Mouse (Mus musculus) lung, embryonic 15.5 days (tissue): ENCODE measurements at regions not wholly inside any gene's neighbourhood (a gene's known extent, or its start where the extent isn't known, plus 50 kb on each side); places are given as distances from the start of the nearest gene placed in this dataset.

Source experiments
- ATAC-seq: fragments of 200-750 bp; cut with Nextera tagmentation; 2 replicates; pipeline ENCODE4 v1.8.0; 2017; ENCODE audit warnings: moderate number of reproducible peaks, borderline replicate concordance; ENCODE audit not compliant: low FRiP score, low TSS enrichment; ENCODE audit errors: extremely low read depth
- H3K27ac ChIP-seq: fragments of 300-500 bp; sonication (generic); 2 replicates; pipeline ENCODE4 v1.5.1; 2015; ENCODE audit warnings: moderate library complexity, mild to moderate bottlenecking, inconsistent platforms
- H3K27me3 ChIP-seq: fragments of 300-500 bp; sonication (generic); 2 replicates; pipeline ENCODE4 v1.6.1; 2015; ENCODE audit warnings: inconsistent platforms
- H3K36me3 ChIP-seq: fragments of 300-500 bp; sonication (generic); 2 replicates; pipeline ENCODE4 v1.6.1; 2015; ENCODE audit warnings: inconsistent platforms
- H3K4me1 ChIP-seq: fragments of 300-500 bp; sonication (generic); 2 replicates; pipeline ENCODE4 v1.6.1; 2015; ENCODE audit warnings: inconsistent platforms
- H3K4me2 ChIP-seq: fragments of 300-500 bp; sonication (generic); 2 replicates; pipeline ENCODE4 v1.6.1; 2015; ENCODE audit warnings: inconsistent platforms, mild to moderate bottlenecking, moderate library complexity
- H3K4me3 ChIP-seq: fragments of 300-500 bp; sonication (generic); 2 replicates; pipeline ENCODE4 v1.5.1; 2015; ENCODE audit warnings: mild to moderate bottlenecking, inconsistent platforms
- H3K9ac ChIP-seq: fragments of 300-500 bp; sonication (generic); 2 replicates; pipeline ENCODE4 v1.6.1; 2015; ENCODE audit warnings: inconsistent platforms
- H3K9me3 ChIP-seq: fragments of 300-500 bp; sonication (generic); 2 replicates; pipeline ENCODE4 v1.6.1; 2016; ENCODE audit warnings: inconsistent platforms
- WGBS: fragments of 180-500 bp; shearing (Covaris S2); methylation state at CpG from one replicate; pipeline ENCODE4 v1.1.7; 2015; 5-methylcytosine and 5-hydroxymethylcytosine counted together

DNA sequence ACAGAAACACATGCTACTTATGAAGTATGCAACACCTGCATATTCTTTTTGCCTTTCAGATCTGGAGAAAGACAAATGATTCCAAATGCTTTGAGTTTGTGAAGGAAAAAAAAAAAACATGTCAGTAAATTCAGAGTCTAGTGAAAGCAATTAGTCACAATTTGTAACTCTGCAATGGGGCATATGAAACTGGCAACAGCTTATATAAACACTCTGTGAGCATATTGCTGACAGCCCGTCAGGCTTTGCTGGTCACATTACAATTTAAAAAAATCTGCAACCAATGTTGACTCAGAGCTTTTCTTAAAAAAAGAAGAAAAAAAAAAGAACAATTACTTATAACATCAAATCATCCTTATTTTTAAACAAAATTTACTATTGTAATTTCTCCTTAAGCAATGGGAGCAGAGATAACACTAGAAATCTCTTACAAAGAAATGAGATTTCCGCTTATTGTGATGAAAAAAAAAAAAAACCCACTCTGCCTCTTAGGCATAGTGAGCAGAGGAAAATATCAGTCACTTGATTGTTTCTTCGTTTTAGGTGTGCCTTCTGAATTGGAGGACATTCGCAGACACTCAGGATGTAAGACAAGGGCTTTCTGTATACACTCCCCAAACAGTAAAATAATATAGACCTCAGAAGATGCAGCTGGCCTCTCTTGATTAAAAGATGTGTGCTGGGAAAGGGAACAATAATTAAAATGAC is 115.1 kb upstream of the Asb5 start:
- Histone ChIP-seq H3K4me1 (no peaks in the 10 kb centered on the region), H3K9ac (no peak overlapping the region), H3K27ac (no peak overlapping the region), H3K36me3 (no peaks in the 10 kb centered on the region), H3K4me3 (no peak overlapping the region), H3K27me3 (no peaks in the 10 kb centered on the region), H3K9me3 (no peaks in the 10 kb centered on the region), H3K4me2 (no peak overlapping the region)
- ATAC-seq: no peak
- 49% methylated on average over 4 of the region's 4 CpGs for WGBS

DNA sequence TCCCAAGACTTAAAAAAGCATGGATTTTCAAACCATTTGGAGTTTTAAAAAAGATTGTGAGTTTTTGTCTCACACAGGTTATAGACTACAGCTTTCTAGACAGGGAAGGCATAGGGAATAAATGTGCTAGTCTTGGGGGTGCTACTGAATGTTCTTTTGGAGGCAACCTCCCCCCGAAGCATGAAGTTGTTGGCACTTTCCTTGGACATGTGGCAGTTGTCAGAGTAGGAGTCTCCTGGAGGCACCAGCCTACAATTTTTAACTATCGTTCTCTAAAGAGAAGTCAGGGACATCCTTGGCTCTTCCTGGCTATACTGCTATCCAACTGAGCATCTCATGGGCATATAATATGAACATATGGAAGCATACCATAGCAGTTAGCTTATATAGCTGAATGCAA is 112.7 kb upstream of the Asb5 start:
- 82% methylated on average over 2 of the region's 2 CpGs for WGBS

DNA sequence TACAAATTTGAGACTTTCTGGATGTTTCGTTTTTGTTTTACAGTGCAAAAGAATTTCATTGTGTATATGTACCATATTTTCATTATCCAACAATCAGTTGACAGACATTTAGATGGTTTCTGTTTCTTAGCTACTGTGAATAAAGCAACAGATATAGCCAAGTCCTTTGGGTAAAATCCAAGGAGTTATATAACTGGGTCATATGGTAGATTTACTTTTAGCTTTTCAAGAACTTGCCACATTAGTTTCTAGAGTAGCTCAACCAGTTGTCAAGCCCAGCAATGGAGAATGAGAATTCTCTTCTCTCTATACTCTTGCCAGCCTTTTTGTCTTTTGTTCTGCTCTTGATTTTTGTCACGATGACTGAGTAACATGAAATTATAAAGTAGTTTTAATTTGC is 111.3 kb upstream of the Asb5 start:
- H3K4me1 ChIP-seq: no peaks in the 10 kb centered on the region
- no peaks in the 10 kb centered on the region for H3K27me3 ChIP-seq
- no peak overlapping the region for H3K27ac ChIP-seq
- WGBS: 81% methylated on average over 2 of the region's 2 CpGs
- ATAC-seq: no peak
- H3K4me2 ChIP-seq: no peak overlapping the region
- no peak overlapping the region for H3K9ac ChIP-seq
- no peaks in the 10 kb centered on the region for H3K36me3 ChIP-seq
- no peak overlapping the region for H3K4me3 ChIP-seq
- no peaks in the 10 kb centered on the region for H3K9me3 ChIP-seq

More for the DNA sequence above, 112.7 kb upstream of the Asb5 start:
- Histone ChIP-seq H3K4me2 (no peak overlapping the region), H3K36me3 (no peaks in the 10 kb centered on the region), H3K9me3 (no peaks in the 10 kb centered on the region), H3K27me3 (no peaks in the 10 kb centered on the region), H3K4me1 (no peaks in the 10 kb centered on the region), H3K27ac (no peak overlapping the region), H3K9ac (no peak overlapping the region), H3K4me3 (no peak overlapping the region)
- ATAC-seq: no peak

DNA sequence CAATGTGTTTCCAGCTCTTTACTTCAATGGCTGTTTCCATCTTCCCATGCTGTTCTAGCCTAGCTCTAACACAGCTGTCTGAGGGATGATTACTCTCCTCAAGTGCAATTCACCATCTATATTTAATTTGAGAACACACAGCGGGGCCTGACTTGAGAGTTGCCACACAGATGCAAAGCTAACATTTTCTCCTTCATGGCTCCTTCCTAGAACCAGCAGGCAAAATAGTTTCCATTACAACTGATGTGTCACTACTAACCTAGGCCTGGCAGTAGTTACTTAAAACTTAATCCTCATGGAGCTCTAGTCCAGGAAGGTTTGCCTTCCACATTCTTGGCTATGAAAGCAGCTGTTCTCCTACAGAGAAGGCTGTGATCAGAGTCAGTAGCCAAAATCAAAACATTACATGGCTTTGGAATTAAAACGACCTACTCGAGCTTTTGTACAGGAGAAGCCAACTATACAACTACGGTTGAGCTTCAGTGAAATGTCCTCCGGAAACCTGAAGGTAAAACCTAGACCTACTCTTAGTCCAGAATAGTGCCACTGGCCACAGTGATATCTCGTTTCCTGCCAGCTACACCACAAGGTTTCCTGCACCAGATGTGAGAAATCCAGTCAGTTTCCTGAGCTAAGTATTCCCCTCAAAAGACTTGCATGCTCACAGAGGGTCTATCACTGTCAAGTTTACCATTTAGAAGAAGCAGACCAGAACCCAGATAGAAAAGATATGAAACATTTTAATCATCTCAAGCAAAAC is 108.9 kb upstream of the Asb5 start:
- 70% methylated on average over 6 of the region's 6 CpGs for WGBS
- no peaks in the 10 kb centered on the region for H3K36me3 ChIP-seq
- no peaks in the 10 kb centered on the region for H3K9me3 ChIP-seq
- no peaks in the 10 kb centered on the region for H3K4me1 ChIP-seq
- no peak overlapping the region for H3K27ac ChIP-seq
- no peak overlapping the region for H3K4me3 ChIP-seq
- ATAC-seq: no peak
- no peaks in the 10 kb centered on the region for H3K27me3 ChIP-seq
- no peak overlapping the region for H3K9ac ChIP-seq
- no peak overlapping the region for H3K4me2 ChIP-seq

DNA sequence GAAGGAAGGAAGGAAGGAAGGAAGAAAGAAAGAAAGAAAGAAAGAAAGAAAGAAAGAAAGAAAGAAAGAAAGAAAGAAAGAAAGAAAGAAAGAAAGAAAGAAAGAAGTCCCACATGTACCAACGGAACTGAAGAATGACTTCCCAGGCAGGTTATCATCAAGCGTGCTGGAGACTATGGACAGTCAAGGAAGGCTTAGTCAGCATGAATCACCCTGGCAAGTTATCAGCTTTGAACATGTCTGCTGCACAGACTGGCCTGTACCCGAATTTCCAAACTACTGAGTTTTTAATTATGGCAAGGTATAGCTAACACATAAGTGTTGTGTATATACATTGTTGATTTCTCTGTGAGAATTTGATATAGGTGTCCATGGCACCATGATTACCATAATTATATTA is 104.3 kb upstream of the Asb5 start:
- Histone ChIP-seq H3K36me3 (no peaks in the 10 kb centered on the region), H3K9ac (no peak overlapping the region), H3K4me1 (no peaks in the 10 kb centered on the region), H3K4me3 (no peak overlapping the region), H3K4me2 (no peak overlapping the region), H3K9me3 (no peaks in the 10 kb centered on the region), H3K27me3 (no peaks in the 10 kb centered on the region), H3K27ac (no peak overlapping the region)
- WGBS: 68% methylated on average over 3 of the region's 3 CpGs
- no peak for ATAC-seq

DNA sequence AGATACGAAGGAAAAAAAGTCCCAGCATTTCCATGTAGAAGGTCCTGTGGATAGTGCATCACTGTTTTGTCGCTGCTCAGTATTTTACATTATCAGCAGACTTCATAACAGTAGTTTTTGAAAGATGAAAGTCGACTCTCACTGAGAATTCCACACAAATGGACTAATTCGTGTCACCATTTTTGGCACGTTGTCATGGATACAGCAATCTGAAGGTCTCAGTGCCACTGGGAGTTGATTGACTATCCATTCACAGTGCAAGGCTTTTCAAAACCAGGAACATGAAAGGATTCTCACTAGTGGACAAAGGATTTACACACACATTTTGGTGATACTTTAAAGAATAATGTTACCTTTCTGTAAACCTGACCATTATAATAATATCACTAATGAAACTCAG is 93.7 kb upstream of the Asb5 start:
- no peak overlapping the region for H3K4me3 ChIP-seq
- no peak overlapping the region for H3K9ac ChIP-seq
- no peak for ATAC-seq
- 75% methylated on average over 5 of the region's 5 CpGs for WGBS
- no peak overlapping the region for H3K4me2 ChIP-seq
- H3K4me1 ChIP-seq: no peaks in the 10 kb centered on the region
- H3K36me3 ChIP-seq: no peaks in the 10 kb centered on the region
- H3K27me3 ChIP-seq: no peaks in the 10 kb centered on the region
- H3K27ac ChIP-seq: no peak overlapping the region
- no peaks in the 10 kb centered on the region for H3K9me3 ChIP-seq

DNA sequence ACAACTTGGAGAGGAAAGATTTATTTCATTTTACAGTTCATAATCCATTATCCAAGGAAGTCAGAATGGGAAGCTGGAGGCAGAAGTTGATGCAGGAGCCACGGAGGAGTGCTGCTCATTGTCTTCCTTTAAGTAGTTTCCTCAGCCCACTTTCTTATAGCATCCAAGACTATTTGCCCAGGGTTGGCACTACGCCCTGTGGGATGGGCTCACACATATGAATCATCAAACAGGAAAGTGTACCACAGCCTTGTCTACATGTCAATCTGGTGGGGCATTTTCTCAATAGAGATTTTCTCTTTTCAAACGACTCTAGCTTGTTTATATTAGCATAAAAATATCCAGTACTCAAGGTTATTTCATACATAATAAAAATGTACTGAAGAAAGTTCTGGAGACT is 88.2 kb upstream of the Asb5 start:
- no peaks in the 10 kb centered on the region for H3K27me3 ChIP-seq
- H3K9ac ChIP-seq: no peak overlapping the region
- no peaks in the 10 kb centered on the region for H3K4me1 ChIP-seq
- no peak overlapping the region for H3K4me2 ChIP-seq
- H3K36me3 ChIP-seq: no peaks in the 10 kb centered on the region
- no peaks in the 10 kb centered on the region for H3K9me3 ChIP-seq
- no peak overlapping the region for H3K27ac ChIP-seq
- 48% methylated on average over 3 of the region's 3 CpGs for WGBS
- H3K4me3 ChIP-seq: no peak overlapping the region
- ATAC-seq: no peak

DNA sequence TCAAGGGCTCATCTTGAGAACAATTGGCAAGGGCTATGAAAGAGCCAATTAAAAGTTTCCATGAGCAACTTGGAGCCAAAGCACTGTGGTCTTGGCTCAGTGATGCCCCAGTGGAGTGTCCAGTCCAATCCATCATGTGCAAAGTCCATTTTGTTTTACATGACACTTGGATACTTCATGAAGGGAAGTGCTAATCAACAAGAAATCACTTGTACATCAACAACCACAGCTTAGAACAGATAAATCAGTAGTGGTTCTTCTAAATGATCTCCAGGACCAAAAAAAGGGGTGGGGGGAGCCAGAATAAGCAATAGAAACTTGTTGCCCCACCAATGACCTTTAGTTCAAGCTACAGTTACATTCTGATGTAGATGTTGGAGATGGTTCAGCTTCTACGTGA is 87.0 kb upstream of the Asb5 start:
- no peak overlapping the region for H3K4me2 ChIP-seq
- H3K9me3 ChIP-seq: no peaks in the 10 kb centered on the region
- WGBS: 63% methylated on average over 1 of the region's 1 CpGs
- no peak overlapping the region for H3K4me3 ChIP-seq
- H3K27ac ChIP-seq: no peak overlapping the region
- H3K4me1 ChIP-seq: no peaks in the 10 kb centered on the region
- no peak for ATAC-seq
- H3K9ac ChIP-seq: no peak overlapping the region
- no peaks in the 10 kb centered on the region for H3K27me3 ChIP-seq
- no peaks in the 10 kb centered on the region for H3K36me3 ChIP-seq

DNA sequence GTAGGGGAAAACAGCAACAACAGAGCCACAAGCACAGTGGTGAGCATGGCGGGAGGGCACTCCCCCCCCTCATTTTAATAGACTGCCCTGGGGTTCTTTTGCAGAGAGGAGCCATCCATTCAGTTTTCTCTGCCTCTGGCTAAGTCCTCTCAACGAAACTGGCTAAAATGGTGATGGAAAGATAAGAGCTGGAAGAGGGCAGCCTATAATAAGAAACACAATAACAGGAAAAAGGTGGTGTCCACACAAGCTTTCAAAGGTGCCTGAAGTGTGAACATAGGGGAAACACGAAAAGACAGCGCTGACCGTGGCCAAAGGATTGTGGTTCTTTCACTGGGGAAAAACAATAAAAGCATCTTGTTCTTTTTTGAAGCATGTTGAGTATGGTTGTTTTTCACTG is 83.0 kb upstream of the Asb5 start:
- no peak for ATAC-seq
- no peaks in the 10 kb centered on the region for H3K36me3 ChIP-seq
- 37% methylated on average over 5 of the region's 5 CpGs for WGBS
- H3K9me3 ChIP-seq: no peaks in the 10 kb centered on the region
- no peak overlapping the region for H3K9ac ChIP-seq
- no peak overlapping the region for H3K4me3 ChIP-seq
- H3K4me1 ChIP-seq: no peaks in the 10 kb centered on the region
- no peaks in the 10 kb centered on the region for H3K27me3 ChIP-seq
- no peak overlapping the region for H3K4me2 ChIP-seq
- no peak overlapping the region for H3K27ac ChIP-seq

DNA sequence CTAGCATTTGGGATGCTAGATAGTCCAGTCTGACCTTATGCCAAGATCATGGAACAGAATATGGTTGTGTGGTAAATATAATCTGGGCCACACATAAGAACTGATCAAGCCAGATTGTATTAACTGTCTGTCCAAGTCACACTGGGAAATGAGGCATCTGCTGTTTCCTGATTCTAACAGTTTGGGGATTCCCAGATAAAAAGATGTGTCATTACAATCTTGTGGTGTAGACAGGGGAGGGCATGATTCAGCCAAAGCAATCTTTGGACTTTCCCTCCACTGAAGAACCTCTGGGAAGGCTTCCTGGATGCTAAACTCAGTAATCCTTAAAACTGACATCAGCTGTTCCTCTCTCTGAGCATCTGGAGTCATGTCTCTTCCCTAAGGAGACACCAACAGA is 79.6 kb upstream of the Asb5 start:
- Histone ChIP-seq H3K36me3 (no peaks in the 10 kb centered on the region), H3K4me1 (no peaks in the 10 kb centered on the region), H3K4me2 (no peak overlapping the region), H3K27ac (no peak overlapping the region), H3K4me3 (no peak overlapping the region), H3K27me3 (no peaks in the 10 kb centered on the region), H3K9ac (no peak overlapping the region), H3K9me3 (no peaks in the 10 kb centered on the region)
- no peak for ATAC-seq

DNA sequence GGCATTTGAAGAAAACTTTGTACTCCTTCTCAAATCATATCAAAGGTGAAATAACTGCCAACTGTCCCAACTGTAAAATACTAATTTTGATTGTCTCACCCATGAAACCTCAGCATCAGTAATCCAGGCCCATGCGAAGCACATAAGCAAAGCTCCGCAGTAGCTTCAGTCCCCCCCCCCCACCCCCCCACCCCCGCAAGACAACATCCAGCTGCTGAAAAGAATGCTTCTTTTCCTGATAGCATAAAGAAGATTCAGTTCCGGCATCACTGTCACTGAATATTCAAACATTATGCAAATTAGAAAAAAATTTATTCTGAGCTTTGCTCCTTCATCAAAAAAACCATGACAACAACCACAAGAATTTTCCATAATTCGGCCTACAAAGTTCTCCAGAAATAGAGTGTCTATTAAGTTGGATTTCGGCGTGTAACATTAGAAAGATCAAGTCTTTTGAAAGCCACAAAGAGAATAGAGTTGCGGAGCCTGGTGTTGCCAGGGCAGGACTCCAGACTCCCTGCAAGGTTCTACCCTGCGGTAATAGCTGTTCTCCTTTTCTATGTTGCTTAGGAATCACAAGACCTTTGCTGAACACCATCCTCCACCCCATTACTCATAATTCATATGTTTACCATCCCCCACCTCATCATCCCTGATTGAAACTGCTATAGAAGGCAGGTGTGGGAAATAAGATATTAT is 77.9 kb upstream of the Asb5 start:
- Histone ChIP-seq H3K36me3 (no peaks in the 10 kb centered on the region), H3K4me1 (no peaks in the 10 kb centered on the region), H3K9me3 (no peaks in the 10 kb centered on the region), H3K9ac (no peak overlapping the region), H3K4me2 (no peak overlapping the region), H3K27me3 (no peaks in the 10 kb centered on the region), H3K27ac (no peak overlapping the region), H3K4me3 (no peak overlapping the region)
- WGBS: 76% methylated on average over 9 of the region's 9 CpGs
- ATAC-seq: no peak

DNA sequence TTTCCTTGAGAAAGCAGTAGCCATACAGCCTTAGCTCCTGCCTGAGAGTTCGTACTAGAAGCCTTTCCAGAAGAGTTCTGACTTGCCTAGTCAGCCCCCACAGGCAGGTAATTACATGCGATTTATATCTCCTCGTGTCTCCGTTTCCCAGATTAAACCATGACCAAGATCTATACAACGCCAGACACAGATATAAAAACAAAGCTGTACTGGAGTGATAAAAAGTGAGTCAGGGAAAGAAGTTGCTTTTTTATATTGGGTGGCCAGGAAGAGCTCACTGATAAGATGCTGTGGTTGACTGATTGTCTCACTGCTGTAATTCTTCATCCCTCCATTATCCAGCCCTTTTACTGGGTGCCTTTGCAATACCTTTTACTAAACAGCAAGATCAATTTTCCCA is 64.4 kb upstream of the Asb5 start:
- H3K27ac ChIP-seq: no peak overlapping the region
- no peak overlapping the region for H3K4me2 ChIP-seq
- no peak overlapping the region for H3K9ac ChIP-seq
- no peak for ATAC-seq
- H3K4me1 ChIP-seq: no peaks in the 10 kb centered on the region
- H3K36me3 ChIP-seq: no peaks in the 10 kb centered on the region
- H3K9me3 ChIP-seq: no peaks in the 10 kb centered on the region
- H3K4me3 ChIP-seq: no peak overlapping the region
- no peaks in the 10 kb centered on the region for H3K27me3 ChIP-seq
- WGBS: 35% methylated on average over 5 of the region's 5 CpGs
